Mouse (Mus musculus): ENCODE results near the gene Allc.

DNA sequence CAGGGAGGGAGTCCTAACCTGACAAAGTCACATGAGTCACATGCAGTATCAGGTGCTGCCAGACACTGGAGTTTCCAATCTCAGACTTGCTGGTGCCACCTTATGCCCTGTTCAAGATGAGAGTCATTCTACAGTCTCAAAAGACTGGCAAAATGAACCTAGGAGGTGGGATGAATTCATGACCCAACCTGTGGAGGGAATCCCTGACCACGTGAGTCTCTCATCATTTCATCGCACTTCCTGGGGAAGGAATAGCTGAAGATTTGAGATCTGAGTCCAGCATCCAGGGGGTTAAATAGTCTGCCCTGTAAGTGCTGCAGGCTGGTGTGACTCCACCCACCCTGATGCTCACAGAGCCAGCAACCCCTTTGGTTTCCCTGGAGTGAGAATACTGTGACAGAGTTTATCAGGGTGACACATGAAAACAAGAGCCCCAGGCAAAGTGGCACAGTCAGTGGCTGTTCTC is 16.2 kb upstream of the Allc start:
- TF ChIP-seq CTCF (conservative IDR thresholded peaks at IDR 0.05 in 1 of 2, IDR thresholded peaks at IDR 0.05 in 1 of 2; ENCODE audit: low read depth in 2 of 2, low read length in 2 of 2) = no peak
- no peak for TF ChIP-seq EP300 (IDR thresholded peaks at IDR 0.05; ENCODE audit: low read length)

All from CH12.LX (cell line).